Mouse (Mus musculus) liver, adult 2 months (tissue): ENCODE results near the gene Rtraf.

Experiments used
- CTCF ChIP-seq: fragments of 200-500 bp; IDR thresholded peaks from 2 replicates; pipeline ENCODE4 v1.5.1; 2011; ENCODE audit warnings: low read depth, low read length, control low read depth
- POLR2A ChIP-seq: fragments of 200-500 bp; IDR thresholded peaks from 2 replicates; pipeline ENCODE4 v1.6.1; 2011; ENCODE audit warnings: low read length, control low read depth; ENCODE audit not compliant: insufficient read depth; ENCODE audit errors: extremely low read depth

DNA sequence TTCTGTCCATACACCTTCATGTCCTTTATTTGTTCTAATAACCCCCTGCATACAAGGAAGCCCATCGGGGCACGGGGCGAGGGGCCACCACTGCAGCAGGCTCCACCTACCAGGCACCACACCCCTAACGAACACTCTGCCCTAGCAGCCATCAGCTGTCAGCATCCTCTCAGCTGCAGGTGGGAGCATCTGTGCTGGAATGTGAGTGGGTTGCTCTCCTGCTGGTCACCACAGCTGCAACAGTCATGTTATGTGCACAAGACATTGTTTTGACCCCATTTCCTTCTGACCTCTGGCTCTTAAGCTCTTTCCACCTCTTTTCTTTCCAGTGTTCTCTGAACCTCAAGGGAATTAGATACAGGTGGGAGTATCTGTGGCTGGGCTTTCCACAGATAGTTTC lies 61.6 kb downstream of the Rtraf start:
- TF ChIP-seq CTCF, result no peak
- no peak for TF ChIP-seq POLR2A
